Mouse (Mus musculus) limb, embryonic 15.5 days (tissue): ENCODE measurements around the gene Spen. TPM values are rescaled to one million over a fixed set of nuclear protein-coding genes. Genes with fewer than 3 reads are reported as not detected.

Experiments
- ATAC-seq: fragments of 200-750 bp; cut with Nextera tagmentation; 2 replicates; pipeline ENCODE4 v1.8.0; 2017; ENCODE audit warnings: low read depth, moderate TSS enrichment; ENCODE audit not compliant: insufficient number of reproducible peaks, low FRiP score, low TSS enrichment
- H3K27ac ChIP-seq: fragments of 300-500 bp; sonication (generic); 2 replicates; pipeline ENCODE4 v1.5.1; 2015; ENCODE audit warnings: moderate library complexity, mild to moderate bottlenecking, inconsistent platforms
- H3K27me3 ChIP-seq: fragments of 300-500 bp; sonication (generic); 2 replicates; pipeline ENCODE4 v1.6.1; 2015; ENCODE audit warnings: inconsistent platforms
- H3K36me3 ChIP-seq: fragments of 300-500 bp; sonication (generic); 2 replicates; pipeline ENCODE4 v1.6.1; 2015; ENCODE audit warnings: inconsistent platforms
- H3K4me1 ChIP-seq: fragments of 300-500 bp; sonication (generic); 2 replicates; pipeline ENCODE4 v1.6.1; 2015; ENCODE audit warnings: inconsistent platforms
- H3K4me2 ChIP-seq: fragments of 300-500 bp; sonication (generic); 2 replicates; pipeline ENCODE4 v1.6.1; 2015; ENCODE audit warnings: mild to moderate bottlenecking, inconsistent platforms
- H3K4me3 ChIP-seq: fragments of 300-500 bp; sonication (generic); 2 replicates; pipeline ENCODE4 v1.5.1; 2015; ENCODE audit warnings: mild to moderate bottlenecking, inconsistent platforms
- H3K9ac ChIP-seq: fragments of 300-500 bp; sonication (generic); 2 replicates; pipeline ENCODE4 v1.6.1; 2015; ENCODE audit warnings: inconsistent platforms
- H3K9me3 ChIP-seq: fragments of 300-500 bp; sonication (generic); 2 replicates; pipeline ENCODE4 v1.6.1; 2016; ENCODE audit warnings: inconsistent platforms
- WGBS: fragments of 180-500 bp; shearing (Covaris S2); methylation state at CpG from one replicate; pipeline ENCODE4 v1.1.7; 2015; 5-methylcytosine and 5-hydroxymethylcytosine counted together
- polyA plus RNA-seq: library from polyadenylated mRNA; unstranded; fragments of >200 nt; fragmentation: Nextera tagmentation; extraction: Ambion mirVana; gene quantifications from 2 replicates; pipeline ENCODE4 v1.2.1, GENCODE M21; 2015

The Spen gene
- polyA plus RNA-seq, 1 experiment from 2014 or later, result 9.0 TPM

GRCm38 (mm10) chr4:141540844-141541243 lies 2.4 kb upstream of the Spen start:
- peaks cover 20% of the 10 kb centered on the region for H3K4me1 ChIP-seq
- 0 out of 2 replicates have a peak overlapping the region, but pooled peaks have one; percentile 28 for H3K27ac ChIP-seq
- H3K27me3 ChIP-seq, result no peaks in the 10 kb centered on the region
- ATAC-seq, result no peak
- no peaks in the 10 kb centered on the region for H3K36me3 ChIP-seq
- 51% methylated on average over 3 of the region's 3 CpGs for WGBS
- H3K9me3 ChIP-seq, result no peaks in the 10 kb centered on the region
- no peak overlapping the region for H3K9ac ChIP-seq
- no peak overlapping the region for H3K4me3 ChIP-seq
- H3K4me2 ChIP-seq, result no peak overlapping the region

DNA sequence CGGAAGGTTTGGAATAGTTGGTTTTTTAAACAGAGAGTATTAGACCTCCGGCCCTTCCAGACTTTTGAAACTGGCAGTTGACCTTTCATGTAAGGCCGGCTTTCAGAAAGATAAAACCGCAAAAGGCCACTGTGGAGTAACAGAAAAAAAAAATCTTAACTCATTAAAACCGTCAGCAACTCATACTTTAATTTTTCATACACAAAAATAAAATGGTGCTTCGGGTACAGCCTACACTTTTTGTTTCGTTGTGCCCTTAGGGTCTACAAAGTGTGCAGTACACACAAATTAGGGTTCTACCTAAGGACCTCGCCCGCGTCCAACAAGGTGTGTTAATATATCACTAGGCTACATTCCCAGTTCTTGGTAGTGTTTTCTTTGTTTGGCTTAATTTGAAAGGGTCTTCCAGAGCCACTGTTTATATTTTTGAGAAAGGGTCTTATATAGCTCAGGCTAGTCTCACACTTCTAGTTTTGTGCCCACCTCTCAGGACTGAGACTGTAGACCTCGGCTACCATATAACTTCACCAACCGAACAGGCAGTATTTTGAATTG lies 893 bp upstream of the Spen start:
- H3K4me1 ChIP-seq, result peaks cover 28% of the 10 kb centered on the region
- peak overlapping the region; percentile 95 for H3K4me2 ChIP-seq
- peak overlapping the region; percentile 60; the same call in 1 of the 2 replicates for H3K9ac ChIP-seq
- H3K9me3 ChIP-seq, result no peaks in the 10 kb centered on the region
- H3K27me3 ChIP-seq, result no peaks in the 10 kb centered on the region
- peak overlapping the region; percentile 83 for H3K4me3 ChIP-seq
- no peak for ATAC-seq
- WGBS, result 39% methylated on average over 12 of the region's 12 CpGs
- peak overlapping the region; percentile 99 for H3K27ac ChIP-seq
- H3K36me3 ChIP-seq, result no peaks in the 10 kb centered on the region

DNA sequence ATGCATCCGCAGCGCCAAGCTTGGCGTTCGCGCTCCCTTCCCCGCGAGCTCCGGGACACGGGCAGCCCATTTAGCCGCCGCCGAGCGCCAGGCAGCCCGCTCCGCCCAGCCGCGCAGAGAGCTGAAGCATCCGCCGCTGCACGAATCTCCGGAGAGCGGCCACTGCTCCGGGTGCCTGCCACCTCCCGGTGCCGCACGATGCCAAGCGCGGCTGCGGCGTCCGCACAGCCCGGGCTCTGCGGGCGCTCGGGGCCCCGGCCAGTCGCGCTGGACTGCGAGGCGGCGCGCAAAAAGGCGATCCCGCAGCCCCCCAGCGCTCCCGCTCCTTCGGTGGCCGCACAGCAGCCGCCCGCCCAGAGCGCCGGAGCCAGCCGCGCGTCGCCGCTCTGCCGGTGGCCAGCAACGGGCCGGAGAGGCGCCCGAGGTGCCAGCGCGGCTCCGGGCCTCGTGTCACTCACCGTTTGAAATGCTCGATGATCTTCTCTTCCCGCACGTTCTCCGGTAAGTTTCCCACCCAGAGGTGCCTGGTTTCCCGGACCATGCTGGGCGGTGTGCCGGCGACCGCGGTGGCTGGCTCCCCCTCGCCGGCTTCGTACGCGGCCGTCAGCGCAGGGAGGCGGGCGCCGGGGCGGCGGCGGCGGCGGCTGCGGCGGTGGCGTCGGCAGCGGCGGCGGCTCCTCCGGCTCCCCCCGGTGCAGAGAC lies 540 bp downstream of the Spen start:
- peaks cover 32% of the 10 kb centered on the region for H3K4me1 ChIP-seq
- H3K27ac ChIP-seq, result peak overlapping the region; percentile 99
- WGBS, result under 1% methylated on average over 94 of the region's 101 CpGs
- no peaks in the 10 kb centered on the region for H3K27me3 ChIP-seq
- no peaks in the 10 kb centered on the region for H3K9me3 ChIP-seq
- peak overlapping the region; percentile 89 for H3K9ac ChIP-seq
- H3K4me3 ChIP-seq, result peak overlapping the region; percentile 83
- H3K36me3 ChIP-seq, result no peaks in the 10 kb centered on the region
- ATAC-seq, result no peak
- peak overlapping the region; percentile 95 for H3K4me2 ChIP-seq

- Histone ChIP-seq H3K27ac (peak overlapping the region; percentile 99), H3K4me1 (peaks cover 33% of the 10 kb centered on the region), H3K4me2 (peak overlapping the region; percentile 95), H3K36me3 (no peaks in the 10 kb centered on the region), H3K4me3 (peak overlapping the region; percentile 83), H3K27me3 (no peaks in the 10 kb centered on the region), H3K9ac (peak overlapping the region; percentile 89), H3K9me3 (no peaks in the 10 kb centered on the region)
- WGBS, result under 1% methylated on average over 14 of the region's 14 CpGs
- ATAC-seq, result no peak
Measured at GRCm38 (mm10) chr4:141537226-141537610, 1.2 kb downstream of the Spen start.

GRCm38 (mm10) chr4:141536291-141537225 lies 1.8 kb downstream of the Spen start:
- Histone ChIP-seq H3K36me3 (no peaks in the 10 kb centered on the region), H3K9ac (peak overlapping the region; percentile 89), H3K27ac (peak overlapping the region; percentile 99), H3K4me1 (peaks cover 35% of the 10 kb centered on the region), H3K27me3 (no peaks in the 10 kb centered on the region), H3K9me3 (no peaks in the 10 kb centered on the region), H3K4me2 (peak overlapping the region; percentile 95), H3K4me3 (peak overlapping the region; percentile 83)
- ATAC-seq, result peak; percentile 16; the same call in 1 of the 2 replicates
- WGBS, result under 1% methylated on average over 61 of the region's 61 CpGs

DNA sequence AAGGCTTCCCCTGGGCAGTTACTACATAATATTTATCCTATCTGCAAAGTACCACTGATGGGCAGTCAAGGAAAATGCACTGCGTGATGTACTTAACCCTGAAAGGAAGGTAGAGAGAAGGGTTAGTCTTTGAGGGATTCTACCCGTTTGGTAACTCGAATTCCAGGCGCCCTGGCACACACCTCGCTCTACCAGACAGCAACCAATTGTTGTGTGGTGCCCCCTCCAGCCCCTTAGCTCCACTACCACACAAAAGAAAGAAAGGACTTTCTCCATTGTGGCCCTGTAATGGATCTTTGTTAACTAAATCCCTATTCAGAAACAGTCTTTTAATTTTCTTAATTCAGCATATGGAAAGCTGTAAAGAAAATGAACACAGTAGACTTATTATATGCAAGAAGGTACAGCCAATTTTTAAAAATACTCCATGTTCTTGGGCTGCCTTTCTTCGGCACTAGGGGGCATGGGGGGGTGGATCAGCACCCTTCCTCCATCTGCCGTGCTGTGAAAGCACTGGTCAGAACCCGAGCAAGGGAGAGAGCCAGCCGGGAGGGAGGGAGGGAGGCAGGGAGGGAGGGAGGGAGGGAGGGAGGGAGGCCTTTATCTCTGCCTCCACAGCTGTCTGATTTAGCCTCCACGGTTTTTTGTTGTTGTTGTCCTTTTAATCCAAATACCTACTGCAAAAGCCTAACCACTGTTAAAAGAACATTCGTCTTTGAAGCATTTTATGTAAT lies 3.3 kb downstream of the Spen start:
- Histone ChIP-seq H3K27me3 (no peaks in the 10 kb centered on the region), H3K36me3 (0 out of 2 replicates have a peak, but pooled peaks cover 3% of the 10 kb centered on the region), H3K4me2 (peak overlapping the region; percentile 95), H3K9me3 (no peaks in the 10 kb centered on the region), H3K27ac (peak overlapping the region; percentile 47; the same call in 1 of the 2 replicates), H3K9ac (no peak overlapping the region), H3K4me3 (peak overlapping the region; percentile 83), H3K4me1 (peaks cover 35% of the 10 kb centered on the region)
- no peak for ATAC-seq
- 31% methylated on average over 9 of the region's 11 CpGs for WGBS

DNA sequence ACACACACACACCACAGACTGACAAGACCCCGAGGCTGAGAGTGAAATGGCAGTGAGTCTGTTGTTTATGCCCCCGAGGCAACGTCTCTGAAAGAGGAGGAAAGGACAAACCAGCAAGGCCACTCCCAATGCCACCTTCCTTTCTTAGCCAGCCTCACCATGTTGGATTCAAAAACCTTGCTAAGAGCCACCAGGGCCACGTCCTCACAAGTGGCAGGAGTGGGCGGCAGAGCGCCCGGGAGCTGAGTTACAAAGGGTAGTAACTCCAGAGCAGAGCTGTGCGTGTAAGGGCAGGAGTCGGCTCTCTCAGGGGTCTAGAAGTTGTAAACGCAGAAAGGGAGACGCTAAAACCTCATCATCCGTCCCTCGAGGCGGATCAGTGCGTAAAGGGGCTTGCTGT lies 7.4 kb downstream of the Spen start:
- Histone ChIP-seq H3K4me2 (no peak overlapping the region), H3K9me3 (no peaks in the 10 kb centered on the region), H3K36me3 (0 out of 2 replicates have a peak, but pooled peaks cover 3% of the 10 kb centered on the region), H3K4me1 (peaks cover 20% of the 10 kb centered on the region), H3K9ac (no peak overlapping the region), H3K27ac (no peak overlapping the region), H3K27me3 (no peaks in the 10 kb centered on the region), H3K4me3 (no peak overlapping the region)
- ATAC-seq, result no peak
- WGBS, result 65% methylated on average over 15 of the region's 15 CpGs

- Histone ChIP-seq H3K4me1 (peaks cover 3% of the 10 kb centered on the region), H3K27me3 (no peaks in the 10 kb centered on the region), H3K27ac (no peak overlapping the region), H3K36me3 (0 out of 2 replicates have a peak, but pooled peaks cover 3% of the 10 kb centered on the region), H3K4me3 (no peak overlapping the region), H3K4me2 (no peak overlapping the region), H3K9ac (no peak overlapping the region), H3K9me3 (no peaks in the 10 kb centered on the region)
- WGBS, result 90% methylated on average over 11 of the region's 11 CpGs
- no peak for ATAC-seq
Measured at GRCm38 (mm10) chr4:141528938-141529337, 9.5 kb downstream of the Spen start.

DNA sequence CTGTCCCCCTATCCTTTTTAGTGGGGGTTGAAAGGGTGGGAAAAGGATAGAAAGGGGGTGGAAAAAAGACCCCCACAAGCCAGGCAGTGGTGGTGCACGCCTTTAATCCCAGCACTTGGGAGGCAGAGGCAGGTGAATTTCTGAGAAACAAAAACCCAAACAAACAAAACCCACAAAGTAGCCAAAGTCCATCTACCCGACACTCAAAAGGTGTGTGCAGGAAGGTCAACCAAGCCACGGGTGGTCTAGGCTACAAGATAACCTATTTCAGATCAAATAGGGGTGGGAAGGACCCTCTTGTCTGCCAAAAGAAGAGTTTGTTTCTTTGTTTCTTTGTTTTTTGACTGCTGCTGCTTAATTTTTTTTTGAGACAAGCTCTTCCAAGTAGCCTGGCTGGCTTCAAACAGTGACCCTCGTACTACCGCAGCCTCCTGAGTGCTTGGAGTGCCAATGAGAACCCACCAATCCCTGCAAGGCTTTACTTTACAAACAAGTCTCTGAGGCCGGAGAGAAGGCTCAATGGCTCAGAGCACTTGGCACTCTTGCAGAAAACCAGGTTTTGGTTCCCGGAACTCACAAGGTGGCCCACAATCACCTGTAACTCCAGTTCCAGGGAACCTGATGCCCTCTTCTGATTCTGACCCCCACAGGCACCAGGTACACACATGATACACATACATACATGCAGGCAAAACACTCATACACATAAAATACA lies 11.3 kb downstream of the Spen start:
- Histone ChIP-seq H3K27ac (no peak overlapping the region), H3K4me1 (peaks cover 4% of the 10 kb centered on the region), H3K27me3 (no peaks in the 10 kb centered on the region), H3K36me3 (peaks cover 3% of the 10 kb centered on the region; the same call in 1 of the 2 replicates), H3K4me2 (no peak overlapping the region), H3K9me3 (no peaks in the 10 kb centered on the region), H3K9ac (no peak overlapping the region), H3K4me3 (no peak overlapping the region)
- no peak for ATAC-seq
- 81% methylated on average over 7 of the region's 7 CpGs for WGBS

DNA sequence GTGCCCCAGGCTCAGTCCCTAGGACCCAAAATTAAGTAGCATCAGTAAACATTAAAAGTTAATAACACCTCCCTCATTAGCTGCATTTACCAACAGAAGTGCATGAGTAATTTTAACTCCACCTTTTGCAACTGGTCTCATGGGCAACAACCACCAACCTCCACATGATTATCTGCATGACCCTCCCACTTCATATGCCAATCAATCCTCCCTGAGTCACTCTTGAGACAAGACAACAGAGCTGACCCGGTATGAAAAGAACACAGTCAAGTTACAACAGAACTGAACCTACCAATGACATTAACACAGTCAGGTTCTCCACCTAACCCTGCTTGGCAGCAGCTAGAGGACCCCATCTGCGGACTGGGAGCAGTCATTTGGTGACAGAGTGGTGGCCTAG lies 12.5 kb downstream of the Spen start:
- WGBS, result 70% methylated on average over 2 of the region's 2 CpGs
- no peaks in the 10 kb centered on the region for H3K9me3 ChIP-seq
- no peak overlapping the region for H3K27ac ChIP-seq
- no peak overlapping the region for H3K4me2 ChIP-seq
- peaks cover 15% of the 10 kb centered on the region for H3K36me3 ChIP-seq
- no peak for ATAC-seq
- no peak overlapping the region for H3K4me3 ChIP-seq
- no peak overlapping the region for H3K9ac ChIP-seq
- H3K4me1 ChIP-seq, result peaks cover 3% of the 10 kb centered on the region
- no peaks in the 10 kb centered on the region for H3K27me3 ChIP-seq

DNA sequence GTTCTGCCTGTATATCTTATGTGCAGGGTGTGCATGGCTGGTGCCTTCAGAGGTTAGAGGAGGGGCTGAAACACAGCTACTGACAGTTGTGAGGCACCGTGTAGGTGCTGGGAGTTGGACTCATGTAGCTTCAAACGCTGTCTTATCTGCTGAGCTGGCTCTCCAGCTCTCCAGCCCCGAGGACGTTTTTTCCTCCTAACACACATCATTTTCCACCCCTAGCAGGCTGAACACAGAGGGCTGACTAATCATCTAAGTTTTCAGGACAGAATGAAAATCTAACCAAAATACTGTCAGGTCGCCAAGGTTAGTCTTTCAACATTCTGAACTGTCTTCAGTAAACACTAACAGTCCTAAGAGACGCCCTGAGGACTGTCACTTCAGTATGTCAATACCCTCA lies 13.7 kb downstream of the Spen start:
- 58% methylated on average over 6 of the region's 6 CpGs for WGBS
- H3K27ac ChIP-seq, result no peak overlapping the region
- H3K9ac ChIP-seq, result no peak overlapping the region
- H3K27me3 ChIP-seq, result no peaks in the 10 kb centered on the region
- H3K4me2 ChIP-seq, result no peak overlapping the region
- H3K4me1 ChIP-seq, result peaks cover 3% of the 10 kb centered on the region
- peaks cover 24% of the 10 kb centered on the region for H3K36me3 ChIP-seq
- ATAC-seq, result no peak
- no peak overlapping the region for H3K4me3 ChIP-seq
- H3K9me3 ChIP-seq, result no peaks in the 10 kb centered on the region
